Mouse (Mus musculus): ENCODE results near the gene Gm47289.

GRCm38 (mm10) chr9:119206666-119207065 lies 47.7 kb downstream of the Gm47289 start:
- TF ChIP-seq CTCF (IDR thresholded peaks at IDR 0.05; ENCODE audit: borderline replicate concordance, control insufficient read depth, extremely low read depth, insufficient read depth, low read length, poor library complexity) (no peak), POLR2A (IDR thresholded peaks at IDR 0.05; ENCODE audit: control insufficient read depth, extremely low read depth, insufficient read depth, low read length, poor library complexity) (no peak)

All from thymus, adult 2 months (tissue).